Mouse (Mus musculus) liver, postnatal 0 days (tissue): ENCODE results near the gene Mzf1. TPM values are rescaled to one million over a fixed set of nuclear protein-coding genes. Genes with fewer than 3 reads are reported as not detected.

ENCODE experiments used
- ATAC-seq: fragments of 200-750 bp; cut with Nextera tagmentation; 2 replicates; pipeline ENCODE4 v1.8.0; 2017; ENCODE audit warnings: mild to moderate bottlenecking, moderate library complexity
- DNase-seq: peaks from one replicate; pipeline ENCODE4 v3.0.0-alpha.2; 2016
- H3K27ac ChIP-seq: fragments of 300-500 bp; sonication (generic); 2 replicates; pipeline ENCODE4 v1.5.1; 2014; ENCODE audit warnings: antibody characterized with exemption, moderate library complexity, mild to moderate bottlenecking, low read depth
- H3K27me3 ChIP-seq: fragments of 300-500 bp; sonication (generic); 2 replicates; pipeline ENCODE4 v1.6.1; 2014; ENCODE audit warnings: low read length, control low read depth, mixed read lengths; ENCODE audit not compliant: insufficient read depth
- H3K36me3 ChIP-seq: fragments of 300-500 bp; sonication (generic); replicated peaks from 2 replicates; pipeline ENCODE4 v1.6.1; 2014; ENCODE audit warnings: mild to moderate bottlenecking, control low read depth, low read length, moderate library complexity, mixed read lengths; ENCODE audit not compliant: insufficient read depth
- H3K4me1 ChIP-seq: fragments of 300-500 bp; sonication (generic); 2 replicates; pipeline ENCODE4 v1.6.1; 2014; ENCODE audit warnings: antibody characterized with exemption, mild to moderate bottlenecking, control low read depth; ENCODE audit not compliant: insufficient read depth
- H3K4me2 ChIP-seq: fragments of 300-500 bp; sonication (generic); 2 replicates; pipeline ENCODE4 v1.6.1; 2014; ENCODE audit warnings: low read depth, mild to moderate bottlenecking, low read length, moderate library complexity, mixed read lengths
- H3K4me3 ChIP-seq: fragments of 300-500 bp; sonication (generic); 2 replicates; pipeline ENCODE4 v1.5.1; 2014; ENCODE audit warnings: low read depth, low read length
- H3K9ac ChIP-seq: fragments of 300-500 bp; sonication (generic); replicated peaks from 2 replicates; pipeline ENCODE4 v1.6.1; 2014; ENCODE audit warnings: mild to moderate bottlenecking, moderate library complexity
- H3K9me3 ChIP-seq: fragments of 300-500 bp; sonication (generic); 2 replicates; pipeline ENCODE4 v1.6.1; 2016; ENCODE audit warnings: mild to moderate bottlenecking, control low read depth, low read length, mixed read lengths
- CTCF ChIP-seq: sonication (generic); IDR thresholded peaks from 2 replicates; pipeline ENCODE4 v1.5.1; 2016; ENCODE audit warnings: antibody characterized with exemption, low read depth
- EP300 ChIP-seq: IDR thresholded peaks from 2 replicates; pipeline ENCODE4 v1.6.1; 2016; ENCODE audit warnings: antibody characterized with exemption, low read depth, mild to moderate bottlenecking
- WGBS: fragments of 180-500 bp; shearing (Covaris S2); extraction: QIAGEN DNeasy Blood & Tissue Kit; methylation state at CpG from one replicate; pipeline ENCODE4 v1.1.7; 2014; ENCODE audit not compliant: insufficient replicate concordance; 5-methylcytosine and 5-hydroxymethylcytosine counted together
- polyA plus RNA-seq: library from polyadenylated mRNA; unstranded; fragments of >200 nt; fragmentation: Nextera tagmentation; extraction: Ambion mirVana; gene quantifications from 2 replicates; pipeline ENCODE4 v1.2.1, GENCODE M21; 2015

Mzf1 gene
- polyA plus RNA-seq, 1 experiment from 2014 or later, result 0.29 TPM

DNA sequence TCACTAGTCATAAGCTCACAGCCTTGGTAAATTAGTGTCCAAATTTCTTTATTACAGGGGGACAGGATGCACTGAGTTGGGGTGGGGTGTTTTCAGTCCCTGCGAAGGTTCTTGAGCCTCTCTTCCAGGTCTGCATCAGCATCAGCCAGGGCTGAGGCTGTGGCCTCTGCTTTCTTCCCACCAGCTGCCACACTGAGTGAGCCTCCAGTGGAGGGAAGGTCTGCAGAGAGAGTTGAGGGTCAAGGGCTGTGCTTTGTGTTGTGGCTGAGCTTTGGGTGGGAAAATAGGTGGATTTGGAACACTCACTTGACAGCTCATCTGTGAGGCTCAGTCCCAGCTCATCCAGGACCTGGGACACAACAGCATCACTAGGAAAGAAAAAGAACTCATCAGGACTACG lies 22.6 kb downstream of the Mzf1 start:
- WGBS, result 82% methylated on average over 2 of the region's 2 CpGs
- no peak overlapping the region; the same call in 1 of the 2 replicates for H3K27ac ChIP-seq
- H3K36me3 ChIP-seq, result peaks cover 78% of the 10 kb centered on the region
- DNase-seq (no peak), ATAC-seq (no peak)
- H3K9me3 ChIP-seq, result no peaks in the 10 kb centered on the region
- no peak overlapping the region for H3K9ac ChIP-seq
- no peak for TF ChIP-seq EP300
- no peaks in the 10 kb centered on the region for H3K27me3 ChIP-seq
- peaks cover 33% of the 10 kb centered on the region for H3K4me1 ChIP-seq
- no peak overlapping the region for H3K4me2 ChIP-seq
- H3K4me3 ChIP-seq, result no peak overlapping the region

DNA sequence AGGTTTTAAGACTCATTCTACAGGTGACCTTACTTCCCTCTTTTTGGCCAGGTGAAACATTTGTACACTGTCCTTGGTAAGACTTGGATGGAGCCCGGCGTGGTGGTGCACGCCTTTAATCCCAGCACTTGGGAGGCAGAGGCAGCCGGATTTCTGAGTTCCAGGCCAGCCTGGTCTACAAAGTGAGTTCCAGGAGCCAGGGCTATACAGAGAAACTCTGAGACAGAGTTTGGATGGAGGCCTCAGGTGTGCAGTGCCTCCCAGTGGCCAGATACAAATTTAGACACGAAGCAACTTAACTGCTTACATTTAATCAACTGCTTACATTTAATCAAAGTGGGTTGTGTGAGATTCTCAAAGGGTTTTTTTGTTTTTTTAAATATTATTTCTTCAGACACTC lies 23.5 kb downstream of the Mzf1 start:
- no peak overlapping the region for H3K9ac ChIP-seq
- H3K36me3 ChIP-seq, result peaks cover 82% of the 10 kb centered on the region
- no peak for TF ChIP-seq EP300
- peak; percentile 57 for TF ChIP-seq CTCF
- no peak for DNase-seq
- no peak overlapping the region for H3K4me3 ChIP-seq
- H3K27ac ChIP-seq, result no peak overlapping the region
- ATAC-seq, result no peak
- H3K4me1 ChIP-seq, result peaks cover 29% of the 10 kb centered on the region
- H3K9me3 ChIP-seq, result no peaks in the 10 kb centered on the region
- 74% methylated on average over 5 of the region's 5 CpGs for WGBS
- no peak overlapping the region for H3K4me2 ChIP-seq
- H3K27me3 ChIP-seq, result no peaks in the 10 kb centered on the region

DNA sequence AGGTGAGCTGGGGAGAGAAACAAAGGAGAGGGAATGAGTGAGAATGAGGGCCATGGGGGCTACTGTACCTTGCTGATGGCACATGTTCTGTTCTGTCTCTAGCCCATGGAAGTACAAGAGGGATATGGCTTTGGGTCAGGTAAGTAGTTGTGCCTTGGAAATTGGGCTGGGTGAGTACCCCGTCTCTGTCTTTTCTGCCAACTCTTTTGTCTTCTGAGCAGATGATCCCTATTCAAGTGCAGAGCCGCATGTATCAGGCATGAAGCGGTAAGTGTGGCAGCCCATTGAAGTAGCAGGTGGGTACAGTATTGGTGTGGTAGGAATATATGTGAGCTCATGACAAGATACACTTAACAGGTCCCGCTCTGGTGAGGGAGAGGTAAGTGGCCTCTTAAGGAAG lies 25.6 kb downstream of the Mzf1 start:
- 92% methylated on average over 4 of the region's 4 CpGs for WGBS
- H3K36me3 ChIP-seq, result peaks cover 71% of the 10 kb centered on the region
- no peak for ATAC-seq

DNA sequence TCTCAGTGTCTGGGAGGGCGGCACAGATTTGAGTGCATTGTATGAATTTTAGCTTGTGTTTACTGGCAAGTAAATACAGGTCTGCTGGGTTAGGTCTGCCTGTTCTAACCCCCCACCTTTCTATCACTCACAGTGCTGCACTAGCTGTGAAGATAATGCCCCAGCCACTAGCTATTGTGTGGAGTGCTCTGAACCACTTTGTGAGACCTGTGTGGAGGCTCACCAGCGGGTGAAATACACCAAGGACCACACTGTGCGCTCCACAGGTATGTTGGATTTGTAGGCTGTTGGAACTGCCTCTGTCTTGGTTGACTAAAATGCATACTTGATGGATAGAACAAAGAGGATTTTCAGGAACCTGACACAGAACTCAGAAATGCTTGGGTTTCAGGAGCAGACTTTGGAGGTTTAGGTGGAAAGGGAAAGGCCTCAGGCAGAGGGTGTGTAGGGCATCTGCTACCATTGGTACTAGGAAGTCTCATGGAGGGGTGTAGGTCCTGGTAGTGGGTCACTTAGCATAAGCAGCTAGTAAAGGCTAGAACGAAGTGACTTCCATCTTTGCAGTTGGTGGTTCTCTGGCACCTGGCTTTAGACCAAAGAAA lies 29.0 kb downstream of the Mzf1 start:
- Histone ChIP-seq H3K4me1 (peaks cover 27% of the 10 kb centered on the region), H3K36me3 (peaks cover 45% of the 10 kb centered on the region), H3K9ac (peak overlapping the region; percentile 86), H3K27me3 (no peaks in the 10 kb centered on the region), H3K27ac (no peak overlapping the region), H3K4me3 (peak overlapping the region; percentile 70), H3K9me3 (no peaks in the 10 kb centered on the region), H3K4me2 (peak overlapping the region; percentile 96)
- no peak for DNase-seq
- WGBS, result 22% methylated on average over 4 of the region's 4 CpGs
- TF ChIP-seq CTCF (no peak), EP300 (no peak)
- no peak for ATAC-seq

More for the DNA sequence above, 25.6 kb downstream of the Mzf1 start:
- no peak overlapping the region for H3K4me3 ChIP-seq
- no peak overlapping the region for H3K4me2 ChIP-seq
- no peaks in the 10 kb centered on the region for H3K27me3 ChIP-seq
- H3K27ac ChIP-seq, result no peak overlapping the region
- no peaks in the 10 kb centered on the region for H3K9me3 ChIP-seq
- no peak for TF ChIP-seq EP300
- DNase-seq, result no peak
- H3K4me1 ChIP-seq, result peaks cover 27% of the 10 kb centered on the region
- H3K9ac ChIP-seq, result no peak overlapping the region

DNA sequence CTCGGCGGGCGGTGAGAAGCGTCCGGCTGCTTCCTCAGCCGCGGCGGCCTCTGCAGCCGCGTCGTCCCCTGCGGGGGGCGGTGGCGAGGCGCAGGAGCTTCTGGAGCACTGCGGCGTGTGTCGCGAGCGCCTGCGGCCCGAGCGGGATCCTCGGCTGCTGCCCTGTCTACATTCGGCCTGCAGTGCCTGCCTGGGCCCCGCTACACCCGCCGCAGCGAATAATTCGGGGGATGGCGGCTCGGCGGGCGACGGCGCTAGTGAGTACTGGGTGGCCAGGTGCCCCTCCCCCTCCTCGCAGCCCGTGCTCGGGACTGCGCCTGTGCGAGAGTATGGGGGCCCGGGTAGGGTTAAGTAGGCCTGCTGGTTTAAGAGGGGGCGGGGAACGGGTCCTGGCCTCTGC lies 29.8 kb downstream of the Mzf1 start:
- under 1% methylated on average over 44 of the region's 44 CpGs for WGBS
- Histone ChIP-seq H3K9me3 (no peaks in the 10 kb centered on the region), H3K4me3 (peak overlapping the region; percentile 70), H3K27me3 (no peaks in the 10 kb centered on the region), H3K4me1 (peaks cover 27% of the 10 kb centered on the region), H3K36me3 (peaks cover 37% of the 10 kb centered on the region), H3K4me2 (peak overlapping the region; percentile 96), H3K9ac (peak overlapping the region; percentile 86), H3K27ac (peak overlapping the region; percentile 99)
- DNase-seq, result peak; percentile 83
- no peak for TF ChIP-seq EP300
- TF ChIP-seq CTCF, result peak; percentile 48
- peak; percentile 52 for ATAC-seq

DNA sequence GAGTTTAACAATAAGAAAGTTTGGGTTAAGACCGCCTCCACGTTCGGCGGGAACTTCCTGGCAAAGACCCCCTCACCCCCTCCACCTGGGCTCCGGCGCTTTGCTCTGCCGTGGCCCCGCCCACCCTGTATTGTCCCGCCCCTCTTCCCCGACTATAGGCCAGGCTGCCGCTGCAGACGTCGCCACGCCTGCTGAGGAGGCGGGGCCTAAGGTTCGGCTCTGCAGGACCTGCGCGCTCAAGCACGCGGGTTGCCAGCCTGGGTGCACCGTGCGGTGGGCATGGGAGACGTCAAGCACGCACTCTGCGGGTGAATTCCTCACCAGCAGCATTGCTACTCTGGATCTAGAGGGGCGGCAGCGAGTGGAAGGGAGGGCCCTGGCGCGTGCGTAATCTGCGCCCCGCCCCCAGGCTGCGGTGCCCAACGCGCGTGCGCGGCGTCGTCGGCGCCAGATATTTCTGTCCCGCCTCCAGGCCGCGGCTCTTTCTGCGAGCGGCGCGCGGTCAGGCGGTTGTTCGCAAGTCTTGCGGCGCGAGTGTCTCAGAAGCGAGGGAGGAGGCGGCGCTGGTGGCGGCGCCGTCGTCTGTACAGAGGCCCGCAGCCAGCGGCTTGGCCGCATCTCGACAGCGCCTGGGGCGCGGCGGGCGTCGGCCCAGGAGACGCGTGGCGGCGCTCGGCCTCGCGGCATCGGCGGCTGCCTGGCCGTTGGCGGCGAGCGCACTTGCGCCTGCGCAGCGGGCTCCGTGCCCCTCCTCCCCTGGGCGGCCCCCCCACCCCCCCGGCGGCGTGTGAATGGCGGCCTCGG lies 30.4 kb downstream of the Mzf1 start:
- WGBS, result 2% methylated on average over 58 of the region's 95 CpGs
- peaks cover 27% of the 10 kb centered on the region for H3K4me1 ChIP-seq
- H3K4me3 ChIP-seq, result peak overlapping the region; percentile 70
- no peaks in the 10 kb centered on the region for H3K27me3 ChIP-seq
- H3K27ac ChIP-seq, result peak overlapping the region; percentile 99
- no peaks in the 10 kb centered on the region for H3K9me3 ChIP-seq
- ATAC-seq (peak; percentile 86), DNase-seq (peak; percentile 95)
- H3K36me3 ChIP-seq, result peaks cover 30% of the 10 kb centered on the region
- H3K9ac ChIP-seq, result peak overlapping the region; percentile 86
- H3K4me2 ChIP-seq, result peak overlapping the region; percentile 96
- 0 out of 2 replicates have a peak, but pooled peaks have one; percentile 1 for TF ChIP-seq CTCF
- TF ChIP-seq EP300, result no peak
